Mouse (Mus musculus): ENCODE data around the gene Igf2r.

The Igf2r gene

DNA sequence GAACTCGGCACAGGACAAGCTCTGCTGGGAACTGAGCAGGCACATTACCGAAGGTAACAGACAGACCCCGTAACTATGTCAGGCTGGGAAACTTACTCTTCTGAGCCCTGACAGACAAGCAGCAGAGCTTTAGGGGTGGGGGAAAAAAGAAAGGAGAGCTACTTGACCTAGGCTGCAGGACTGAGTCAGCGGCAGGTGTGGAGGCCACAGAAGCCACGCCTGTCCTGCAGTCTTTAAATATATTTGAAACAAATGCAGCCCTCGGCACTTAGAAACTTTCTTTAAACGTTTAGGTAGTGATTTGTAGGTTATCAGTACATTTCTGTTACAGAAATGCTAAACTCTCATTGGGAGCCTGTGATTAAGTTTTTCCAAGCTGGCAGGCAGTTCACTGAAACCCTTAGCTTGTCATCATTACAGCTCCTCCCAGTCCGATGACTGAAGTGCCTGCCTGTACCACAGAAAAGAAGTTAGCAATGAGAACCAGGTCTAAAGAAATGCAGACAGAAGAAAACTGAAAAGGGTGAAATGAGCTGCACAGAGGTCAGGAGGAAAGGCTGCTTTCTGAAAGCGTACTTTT is 18.8 kb downstream of the Igf2r start:
- DNase-seq (ENCODE audit: low spot score): no peak

DNA sequence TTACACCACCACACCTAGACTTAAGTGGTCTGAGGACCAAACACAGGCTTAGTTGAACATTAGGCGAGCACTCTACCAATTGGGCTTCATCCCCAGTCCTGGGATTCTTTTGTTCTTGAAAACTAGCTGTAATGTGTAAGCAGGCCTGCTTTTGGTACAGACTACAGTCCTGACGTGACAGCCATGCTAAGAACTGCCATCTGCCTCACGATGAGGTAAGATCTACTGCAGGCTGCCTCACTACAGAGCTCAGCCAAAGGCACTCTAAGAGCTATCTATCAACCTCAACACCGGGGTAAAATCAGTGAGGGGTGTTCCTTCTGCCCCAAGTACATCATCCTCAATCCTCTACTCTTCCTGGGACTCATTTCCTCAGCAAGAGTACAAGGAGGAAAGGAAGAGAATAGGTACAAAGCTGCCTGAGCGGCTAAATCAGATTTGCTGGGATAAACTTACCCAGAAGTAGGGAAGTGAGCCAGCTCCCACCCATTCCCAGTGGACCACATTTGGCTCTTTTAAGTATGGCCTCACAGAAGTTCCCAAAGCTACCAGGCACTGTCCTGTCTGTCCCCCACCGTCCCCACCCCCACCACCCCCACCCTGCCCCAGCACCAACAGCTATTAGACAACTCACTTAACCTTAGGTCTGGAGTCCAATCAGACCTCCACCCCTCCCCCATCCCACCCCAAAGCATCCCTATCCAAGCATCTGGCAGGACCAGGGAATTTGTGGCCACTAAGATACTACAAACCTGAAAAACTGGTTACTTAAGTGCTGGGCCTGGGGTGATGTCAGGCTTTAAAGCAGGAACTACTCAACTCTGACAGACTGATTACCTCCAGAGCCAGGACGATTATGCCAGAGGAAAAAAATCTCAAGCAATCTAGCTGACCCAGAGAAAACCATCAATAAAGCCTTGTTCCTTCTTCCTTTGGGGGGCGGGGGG is 19.8 kb downstream of the Igf2r start:
- DNase-seq (ENCODE audit: low spot score): no peak

DNA sequence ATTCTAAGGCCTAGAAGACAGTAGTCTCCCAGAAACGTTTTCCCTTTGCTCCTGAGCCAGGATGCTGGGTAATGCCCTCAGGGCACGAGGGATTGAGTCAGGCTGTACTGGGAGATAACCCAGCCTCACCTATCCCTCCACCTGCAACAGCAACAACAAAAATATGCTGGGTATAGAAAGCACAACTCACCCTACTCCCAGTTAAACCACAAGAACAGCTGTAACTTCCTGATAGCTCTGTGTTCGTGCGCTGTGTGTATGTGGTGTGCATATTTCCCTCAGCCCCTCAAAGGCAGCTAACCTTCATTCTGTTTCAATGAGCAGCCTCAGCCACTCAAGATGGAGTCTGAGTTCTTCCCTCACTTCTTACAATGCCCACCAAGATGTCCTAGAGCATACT is 23.7 kb downstream of the Igf2r start:
- no peak for DNase-seq (ENCODE audit: low spot score)

DNA sequence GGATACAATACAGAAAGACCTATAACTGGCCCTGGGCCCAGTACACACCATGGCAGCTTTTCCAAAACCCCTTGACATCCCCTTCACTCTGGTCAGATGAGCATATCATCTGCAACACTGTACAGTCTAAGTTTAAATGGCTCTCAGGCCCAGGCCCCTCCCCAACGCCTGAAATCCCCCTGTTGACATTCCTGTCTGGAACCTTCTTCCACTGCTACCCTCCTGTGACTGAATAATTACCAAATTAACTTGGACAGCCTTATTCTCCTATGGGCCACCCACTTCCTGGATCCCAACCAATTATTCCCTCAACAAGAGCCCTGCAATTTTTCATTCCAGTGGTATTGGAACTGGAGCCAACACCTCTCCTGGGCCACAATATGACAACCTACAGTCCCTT is 25.4 kb downstream of the Igf2r start:
- no peak for DNase-seq (ENCODE audit: low spot score)

DNA sequence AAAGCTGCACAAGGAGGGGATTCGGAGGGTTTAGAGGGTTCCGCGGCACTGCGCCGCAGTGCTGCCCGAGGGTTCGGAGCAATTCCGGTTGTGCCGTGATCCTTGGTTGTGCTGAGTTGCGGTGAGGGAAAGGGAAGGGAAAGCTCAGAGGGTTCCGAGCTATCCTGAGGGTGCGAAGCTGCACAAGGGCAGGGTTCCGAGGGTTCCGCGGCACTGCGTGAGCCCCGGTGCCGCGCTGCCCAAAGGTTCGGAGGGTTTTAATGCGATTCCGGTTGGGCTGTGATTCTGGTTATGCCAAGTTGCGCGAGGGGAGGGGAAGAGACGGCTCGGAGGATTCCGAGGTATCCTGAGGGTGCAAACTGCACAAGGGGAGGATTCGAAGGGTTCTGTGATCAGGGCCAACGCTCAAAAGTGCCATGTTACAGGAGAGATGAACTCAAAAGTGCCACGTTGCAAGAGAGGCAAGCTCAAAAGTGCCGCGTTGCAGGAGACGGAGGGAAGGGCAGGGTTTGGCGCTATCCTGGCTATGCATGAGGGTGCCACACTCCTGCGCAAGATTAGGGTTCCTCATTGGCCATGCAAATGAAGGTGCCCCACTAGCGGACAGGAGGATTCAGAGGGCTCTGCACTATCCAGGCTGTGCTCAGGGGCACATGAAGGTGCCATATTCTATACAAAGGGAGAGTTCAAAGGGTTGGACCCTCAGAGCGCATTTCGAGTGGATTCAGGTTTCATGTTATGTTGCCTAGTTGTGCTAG is 27.1 kb downstream of the Igf2r start:
- no peak for DNase-seq (ENCODE audit: low spot score)

DNA sequence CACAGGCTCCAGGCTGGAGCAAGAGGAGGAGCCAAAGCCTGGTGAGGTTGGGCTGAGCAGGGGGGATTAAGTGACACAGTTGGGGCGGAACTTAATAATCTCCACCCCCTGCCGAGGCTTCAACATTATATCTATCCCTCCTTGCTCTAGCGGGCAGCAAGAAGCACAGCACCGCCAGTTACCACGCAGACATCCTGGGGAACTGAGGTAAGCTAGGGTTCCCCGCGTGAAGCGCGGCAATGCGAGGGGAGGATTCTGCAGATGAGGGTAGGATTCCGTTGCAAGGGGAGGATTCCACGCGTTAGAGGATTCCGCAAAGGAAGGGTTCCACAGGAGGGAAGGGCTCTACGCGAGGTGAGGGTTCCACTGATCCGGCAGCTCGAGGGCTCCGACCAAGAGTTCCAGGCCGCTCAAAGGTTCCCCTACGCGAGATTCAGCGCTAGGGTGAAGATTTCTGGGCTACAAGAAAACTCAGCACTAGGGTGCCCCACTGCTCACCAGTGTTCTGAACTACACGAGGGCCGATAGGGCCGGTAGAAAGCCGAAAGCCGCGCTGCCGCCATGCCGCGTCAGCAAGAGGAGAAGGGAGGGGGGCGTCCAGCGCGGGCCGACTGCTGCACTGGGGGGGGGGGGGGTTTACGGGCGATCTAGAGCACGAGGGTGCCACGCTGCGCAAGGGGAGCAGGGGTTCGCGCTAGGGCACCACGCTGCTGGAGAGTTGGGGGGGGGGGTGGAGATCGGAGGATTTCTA is 28.1 kb downstream of the Igf2r start:
- peak; percentile 65 for DNase-seq (ENCODE audit: low spot score)

DNA sequence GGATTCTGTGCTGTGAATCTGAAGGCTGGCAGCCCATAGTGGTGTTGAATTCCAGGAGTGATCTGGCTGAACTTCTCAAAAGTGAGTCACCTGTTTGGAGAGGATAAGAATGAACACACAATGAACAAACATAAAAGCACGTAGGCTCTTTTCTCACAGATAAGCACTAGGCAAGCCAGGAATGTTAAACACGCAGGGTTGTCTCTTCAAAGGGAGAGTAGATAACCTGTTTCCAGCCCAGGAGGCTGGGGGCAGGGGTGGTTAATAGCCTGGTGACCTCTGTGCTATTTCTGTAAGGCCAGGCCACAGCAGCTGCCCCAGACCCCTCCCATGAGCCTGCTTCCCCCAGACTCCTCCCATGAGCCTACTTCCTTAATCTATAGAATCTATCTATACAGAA is 29.1 kb downstream of the Igf2r start:
- no peak for DNase-seq (ENCODE audit: low spot score)

DNA sequence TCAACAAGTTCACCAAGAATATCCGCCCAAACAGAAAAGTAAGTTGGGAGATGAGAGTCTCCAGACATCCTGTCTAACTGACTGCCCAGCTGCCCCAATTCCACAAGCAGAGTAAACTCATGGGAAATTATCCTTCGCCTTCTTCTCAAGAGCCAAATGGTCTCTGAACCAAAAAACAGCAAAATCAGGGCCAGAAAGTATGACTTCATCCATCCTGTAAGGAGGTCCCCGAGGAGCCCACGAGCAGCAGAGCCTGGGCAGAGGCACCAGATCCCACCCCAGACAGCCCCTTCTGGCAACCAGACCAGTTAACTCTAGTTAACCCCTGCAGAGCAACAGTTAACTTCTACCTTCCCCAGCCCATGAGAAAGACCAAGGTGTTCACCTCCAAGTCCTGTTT is 29.9 kb downstream of the Igf2r start:
- no peak for DNase-seq (ENCODE audit: low spot score)

DNA sequence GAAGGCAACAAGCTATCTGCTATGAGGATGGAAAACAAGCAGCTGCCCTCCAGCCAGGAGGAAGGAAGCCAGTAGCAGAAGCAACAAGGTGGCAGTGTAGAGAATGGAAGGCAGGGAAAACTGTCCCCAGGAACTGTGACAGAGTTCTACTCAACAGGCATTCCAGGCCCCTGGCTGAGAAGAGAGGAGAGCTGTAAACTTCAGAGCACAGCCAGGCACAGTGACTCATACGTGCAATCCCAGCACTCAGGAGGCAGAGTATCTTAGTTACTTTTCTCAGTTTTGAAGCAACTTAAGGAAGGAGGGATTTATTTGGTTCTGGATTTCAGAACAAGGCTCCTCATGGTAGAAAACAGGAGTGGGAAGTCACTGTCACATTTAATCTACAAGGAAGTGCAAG is 31.5 kb downstream of the Igf2r start:
- DNase-seq (ENCODE audit: low spot score): no peak

DNA sequence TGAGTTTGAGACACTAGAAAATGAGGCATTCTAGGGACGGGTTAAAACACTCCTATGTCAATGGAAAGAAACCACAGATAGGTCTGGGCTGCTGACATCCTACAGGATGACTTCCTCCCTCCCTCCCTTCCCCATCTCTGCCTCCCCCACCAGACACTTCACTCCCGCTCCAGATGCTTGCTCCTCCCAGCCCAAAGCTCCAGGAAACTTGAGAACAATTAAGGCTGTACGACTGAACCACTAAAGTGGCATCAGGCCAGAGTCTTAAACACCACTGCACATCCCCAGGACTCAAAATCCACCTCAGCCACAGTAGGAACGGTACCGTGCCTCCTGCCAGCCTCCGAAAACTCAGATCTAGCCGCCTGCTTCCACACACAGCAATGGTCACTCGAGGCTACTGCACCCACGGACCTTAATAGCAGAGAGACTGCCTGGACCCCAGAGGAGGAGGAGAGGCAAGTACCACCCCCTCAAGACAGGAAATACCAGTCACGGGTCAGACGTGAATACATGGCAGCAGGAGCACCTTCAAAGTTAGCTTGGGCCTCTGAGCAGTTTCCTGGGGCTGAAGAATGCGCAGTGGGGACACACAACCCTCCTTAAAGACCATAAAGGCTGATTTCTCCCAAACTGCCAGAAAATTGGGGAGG is 35.1 kb downstream of the Igf2r start:
- no peak for DNase-seq (ENCODE audit: low spot score)

DNA sequence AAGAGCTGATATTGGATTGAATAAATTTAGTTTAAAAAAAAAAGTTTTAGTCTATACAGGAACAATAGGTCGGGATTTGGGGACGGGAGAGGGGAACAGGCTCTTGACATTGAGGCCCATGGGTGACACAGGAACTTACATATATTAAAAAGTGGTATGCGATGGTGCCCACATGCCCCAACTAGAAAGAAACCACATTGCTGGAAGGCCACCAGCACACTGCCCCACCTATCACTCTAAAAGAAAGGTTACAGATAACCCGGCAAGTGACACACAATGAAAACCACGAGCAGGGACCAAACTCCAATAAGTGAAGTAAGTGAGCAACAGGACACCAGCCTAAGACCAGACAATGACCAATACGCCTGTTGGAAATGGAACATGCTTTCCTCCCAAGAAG is 36.3 kb downstream of the Igf2r start:
- no peak for DNase-seq (ENCODE audit: low spot score)

DNA sequence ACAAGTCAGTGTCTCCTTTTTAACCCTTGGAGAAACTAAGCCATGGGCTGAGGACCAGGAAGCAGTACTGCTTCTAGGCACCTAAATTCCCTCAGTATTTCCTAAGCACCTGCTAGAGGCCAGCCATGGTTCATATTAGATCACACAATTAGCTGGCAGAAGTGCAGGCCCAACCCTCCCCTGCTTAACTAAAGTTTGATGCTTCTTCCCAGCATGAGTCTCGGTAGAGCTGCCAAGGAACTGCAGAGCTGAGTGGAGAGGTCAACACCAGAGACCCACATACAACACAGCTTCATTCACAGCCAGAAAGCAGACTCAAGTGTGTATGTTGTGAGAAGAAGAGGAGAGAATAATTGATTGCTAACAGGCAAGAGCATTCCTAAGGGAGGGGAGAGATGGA is 40.9 kb downstream of the Igf2r start:
- DNase-seq (ENCODE audit: low spot score): no peak

DNA sequence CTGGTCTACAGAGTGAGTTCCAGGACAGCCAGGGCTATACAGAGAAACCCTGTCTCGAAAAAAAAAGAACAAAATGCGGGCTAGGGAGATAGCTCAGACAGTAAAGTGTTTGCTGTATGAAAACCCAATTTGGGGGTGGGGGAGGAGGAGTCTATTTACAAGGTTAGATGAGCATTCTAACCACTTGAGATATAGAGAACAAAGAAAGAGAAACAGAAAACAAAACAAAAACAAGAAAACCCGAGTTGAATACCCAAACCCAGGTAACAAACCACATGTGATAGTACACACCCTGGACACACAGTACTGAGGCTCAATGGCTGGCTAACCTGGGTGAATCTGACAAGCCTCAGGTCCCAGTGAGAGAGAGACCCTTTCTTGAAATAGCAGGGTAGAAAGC is 41.7 kb downstream of the Igf2r start:
- no peak for DNase-seq (ENCODE audit: low spot score)

DNA sequence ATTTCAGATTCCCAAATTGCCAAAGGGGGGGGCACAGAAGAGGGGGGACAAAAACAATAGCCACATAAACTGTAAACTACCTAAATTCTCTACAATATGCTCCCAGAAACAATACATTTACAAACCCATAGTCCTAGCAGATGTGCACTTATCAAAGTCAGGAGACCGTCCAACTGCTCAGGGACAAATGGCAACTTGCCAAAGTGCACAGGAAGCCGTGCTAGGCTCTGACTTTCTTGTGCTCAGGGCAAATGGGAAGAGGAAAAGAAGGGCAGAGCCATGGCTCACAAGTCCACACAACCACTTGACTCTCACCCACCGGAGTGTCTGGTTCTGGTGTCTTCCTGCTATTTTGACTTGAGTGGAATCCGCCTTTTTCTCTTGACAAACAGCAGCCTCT is 43.6 kb downstream of the Igf2r start:
- DNase-seq (ENCODE audit: low spot score): peak; percentile 43

DNA sequence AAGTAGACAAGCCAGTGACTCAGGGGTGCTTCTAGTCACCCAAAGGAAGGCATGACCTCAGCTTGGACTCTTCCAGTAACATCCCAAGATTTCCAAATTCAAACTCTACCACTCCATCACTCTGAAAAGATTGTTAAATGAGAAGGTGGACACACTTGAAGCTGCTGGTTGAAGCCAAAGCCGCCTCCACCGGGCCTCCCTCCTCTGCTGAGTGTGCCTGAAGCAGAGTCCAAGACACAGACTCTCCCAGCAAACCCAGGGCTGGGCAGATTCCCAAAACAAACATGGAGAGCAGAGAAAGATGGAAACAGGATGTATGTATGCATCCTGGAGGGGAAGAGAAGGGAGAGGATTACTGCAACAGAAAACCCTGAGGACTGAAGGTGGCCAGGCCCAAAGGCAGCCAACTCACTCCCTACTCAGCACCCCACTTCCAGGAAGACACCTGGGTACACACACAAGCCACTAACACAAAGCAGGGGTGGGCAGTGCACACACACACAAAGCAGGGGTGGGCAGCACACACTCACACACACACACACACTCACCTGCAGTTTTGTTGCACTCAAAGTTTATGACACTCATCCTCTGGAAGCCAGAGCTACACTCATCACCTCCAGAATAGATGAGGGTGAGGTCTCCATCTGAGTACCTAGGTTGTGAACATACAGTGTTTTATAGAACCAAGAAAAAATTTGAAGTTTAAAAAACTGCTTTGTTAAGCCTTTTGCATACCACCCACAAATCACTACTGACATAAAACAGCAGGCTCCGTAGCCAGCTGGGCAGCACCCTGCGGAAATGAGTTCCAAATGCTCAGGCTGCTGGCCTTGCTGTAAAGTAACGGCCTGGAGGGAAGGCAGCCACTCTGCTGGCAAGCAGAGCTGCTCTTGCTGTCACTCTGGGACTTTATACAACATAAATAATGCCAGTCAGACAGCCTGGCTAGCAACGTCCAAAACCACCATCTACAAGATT is 44.4 kb downstream of the Igf2r start:
- DNase-seq (ENCODE audit: low spot score): no peak

DNA sequence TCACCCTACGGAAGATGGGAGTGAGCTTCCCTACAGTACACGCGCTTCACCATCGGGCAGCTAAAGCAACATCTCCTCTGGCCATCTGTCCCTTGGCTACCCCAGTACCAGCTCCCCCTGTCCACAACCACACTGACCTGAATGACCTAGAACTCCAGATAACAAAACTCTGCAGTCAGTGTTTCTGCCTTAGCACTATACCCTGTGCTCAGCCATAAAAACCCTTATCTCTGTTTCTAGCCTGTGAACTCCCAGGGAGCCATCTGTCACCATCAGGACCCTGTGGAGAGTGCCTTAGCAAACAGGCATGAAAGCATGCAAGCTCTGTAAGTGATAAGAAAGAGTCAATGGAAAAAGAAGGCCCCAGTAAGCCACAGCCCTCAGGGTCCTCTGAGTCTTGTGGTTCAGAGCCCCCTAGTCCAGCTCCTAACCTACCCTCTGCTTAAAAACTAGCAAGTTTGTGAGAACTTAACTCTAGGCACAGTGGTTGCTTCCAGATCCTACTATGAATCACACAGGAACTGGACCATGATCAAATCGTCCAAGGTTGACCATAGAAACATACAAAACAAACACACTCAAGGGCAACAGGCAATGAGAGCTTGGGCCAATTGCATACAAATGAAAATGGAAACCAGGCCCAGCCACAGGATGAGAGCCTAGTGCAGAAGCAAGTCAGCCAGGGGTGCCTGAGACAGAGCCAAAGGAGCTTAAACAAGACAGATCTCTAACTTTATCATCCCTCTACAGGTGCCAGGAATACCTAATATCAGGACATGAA is 45.3 kb downstream of the Igf2r start:
- DNase-seq (ENCODE audit: low spot score): no peak

DNA sequence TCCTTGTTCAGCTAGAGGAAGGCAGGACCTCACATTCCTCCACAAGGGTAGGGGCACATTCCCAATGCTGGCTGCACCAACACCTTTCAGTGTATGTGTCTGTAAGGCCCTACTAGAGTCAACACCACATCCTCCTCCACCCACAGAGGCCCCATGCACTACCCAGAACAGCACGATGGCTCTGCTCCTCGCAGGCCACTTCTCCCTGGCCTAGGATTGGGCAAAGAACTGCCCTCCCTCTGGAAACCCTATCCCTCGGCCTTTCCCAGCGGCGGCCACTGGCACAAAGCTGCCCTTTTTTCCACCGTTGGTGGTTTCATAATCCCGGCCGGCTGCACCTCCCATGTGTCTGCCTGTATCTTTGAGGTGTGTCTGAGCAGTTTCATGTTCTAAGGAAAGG is 46.8 kb downstream of the Igf2r start:
- peak; percentile 38 for DNase-seq (ENCODE audit: low spot score)

DNA sequence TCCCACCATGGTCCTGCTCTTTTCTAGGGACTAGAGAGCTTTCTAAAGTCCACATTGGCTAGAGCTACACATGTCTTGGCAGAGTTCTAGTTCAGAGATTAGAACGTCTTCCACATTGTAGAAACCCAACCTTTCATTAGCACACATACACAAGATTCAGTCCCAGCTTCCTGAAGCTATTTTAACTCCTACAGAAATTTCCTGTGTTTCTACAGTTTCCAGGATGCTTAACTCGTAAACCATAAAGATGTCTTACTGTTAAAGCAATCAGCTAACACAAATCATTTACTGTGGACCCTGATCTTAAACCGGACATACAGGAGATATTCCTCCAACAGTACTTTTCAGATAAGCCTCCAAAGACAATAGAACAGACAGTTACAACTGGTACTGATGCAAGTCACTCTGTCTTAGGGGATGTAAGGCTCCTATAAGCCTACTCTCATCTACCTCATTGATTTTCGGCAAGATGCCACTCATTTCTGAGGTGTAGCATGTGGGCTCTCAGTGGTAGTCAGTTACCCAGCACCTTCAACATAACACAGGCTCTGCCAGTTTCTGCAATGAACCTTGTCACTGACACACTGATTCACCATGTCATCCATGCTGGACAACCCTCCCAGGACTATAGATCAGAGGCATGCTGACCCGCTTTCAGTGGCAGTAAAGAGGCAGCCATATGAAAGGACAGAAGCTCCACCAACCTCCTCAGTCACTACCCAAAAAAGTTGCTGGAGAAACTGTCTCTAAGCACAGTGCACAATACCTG is 48.2 kb downstream of the Igf2r start:
- DNase-seq (ENCODE audit: low spot score): no peak

DNA sequence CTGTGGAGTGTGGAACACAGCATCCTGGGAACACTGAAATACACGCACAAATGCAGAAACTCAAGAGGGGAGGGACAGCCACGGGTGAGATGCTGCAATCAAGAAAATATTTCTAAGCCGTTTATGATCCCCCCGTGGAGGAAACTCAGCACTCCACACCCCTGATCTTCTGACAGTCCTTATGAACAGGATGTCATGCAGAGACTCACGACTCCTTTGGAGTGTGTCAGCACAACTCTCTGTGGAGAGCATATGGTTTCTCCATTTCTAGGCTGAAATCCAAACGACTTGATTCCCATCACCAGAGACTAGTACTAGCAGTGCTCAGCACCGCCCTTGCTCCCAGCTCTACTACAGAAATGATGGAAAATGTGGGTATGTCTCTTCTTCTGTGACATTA is 51.2 kb downstream of the Igf2r start:
- DNase-seq (ENCODE audit: low spot score): no peak
